Mouse (Mus musculus): Measurements from ENCODE around the gene Lypd6.

DNA sequence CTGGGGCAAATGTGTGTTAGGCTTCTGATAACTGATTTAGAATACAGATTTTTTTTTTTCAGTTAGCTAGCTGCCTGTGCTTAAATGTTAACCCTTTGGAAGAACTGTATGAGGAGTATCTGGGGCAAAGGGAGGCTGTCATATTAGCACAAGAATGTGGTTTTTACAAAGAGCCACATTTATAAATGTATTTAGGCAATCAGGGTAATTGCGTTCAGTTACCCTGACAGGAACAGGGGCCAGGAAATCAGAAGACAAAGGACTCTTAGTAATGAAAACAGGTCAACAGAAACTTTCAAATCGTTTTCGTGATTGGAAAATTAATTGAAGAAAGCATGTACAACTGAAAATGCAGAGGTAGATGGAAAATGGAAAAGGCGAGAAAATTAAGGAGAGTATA, 20.4 kb upstream of the Lypd6 start:
- TF ChIP-seq CTCF (IDR thresholded peaks at IDR 0.05; ENCODE audit: low read depth) (no peak), EP300 (optimal IDR thresholded peaks at IDR 0.05) (no peak)
